Mouse (Mus musculus): ENCODE data around the gene Gm49369. TPM values are rescaled to one million over a fixed set of nuclear protein-coding genes. Genes with fewer than 3 reads are reported as not detected.
A peak's percentile ranks its signal among the peaks of the same experiment; 100 is the strongest.

The Gm49369 gene
- not detected in 2 replicates for polyA plus RNA-seq (2015; fragmentation: Nextera tagmentation; extraction: Ambion mirVana)

DNA sequence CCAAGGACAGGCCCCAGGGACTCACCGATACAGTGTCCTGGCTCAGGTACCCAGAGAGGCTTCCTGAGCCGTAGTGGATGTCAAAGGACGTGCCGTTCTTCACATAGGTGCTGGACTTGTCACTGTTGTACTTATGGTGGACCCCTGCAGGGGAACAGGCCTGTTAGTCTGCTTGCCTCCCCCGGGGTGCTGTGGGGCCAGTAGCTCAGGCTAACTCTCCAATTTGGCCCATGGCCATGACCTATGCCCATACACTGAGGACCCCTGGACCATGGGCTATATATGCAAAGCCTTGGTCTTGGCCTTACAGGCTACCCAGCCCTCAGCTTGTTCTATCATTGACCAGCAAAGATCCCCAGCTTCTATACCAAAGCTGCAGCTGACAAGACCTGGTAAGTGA lies at the start of gene Gm49369:
TSS of gene Gm49369 (minus strand) at position 101 of the 400 bp plus-strand sequence.
- H3K36me3 ChIP-seq, result peaks cover 82% of the 10 kb centered on the region
- H3K9me3 ChIP-seq, result no peaks in the 10 kb centered on the region
- H3K4me2 ChIP-seq (replicated peaks), result no peak within 1 kb of the TSS
- ATAC-seq (ENCODE audit: low FRiP score, low read depth), result no peak
- H3K4me1 ChIP-seq, result peaks cover 17% of the 10 kb centered on the region
- WGBS, result 95% methylated on average over 5 of the region's 5 CpGs
- no peak within 1 kb of the TSS for H3K4me3 ChIP-seq
- H3K9ac ChIP-seq, result no peak within 1 kb of the TSS
- no peak within 1 kb of the TSS for H3K27ac ChIP-seq
- no peaks in the 10 kb centered on the region for H3K27me3 ChIP-seq

GRCm38 (mm10) chr7:142431106-142431505 lies 48.6 kb upstream of the Gm49369 start:
- no peak overlapping the region for H3K9ac ChIP-seq
- WGBS, result 84% methylated on average over 14 of the region's 14 CpGs
- H3K4me1 ChIP-seq, result peaks cover 67% of the 10 kb centered on the region
- no peak for ATAC-seq (ENCODE audit: low FRiP score, low read depth)
- H3K27me3 ChIP-seq, result no peaks in the 10 kb centered on the region
- H3K4me2 ChIP-seq (replicated peaks), result 0 out of 2 replicates have a peak overlapping the region, but pooled peaks have one; percentile 34
- peak overlapping the region; percentile 90 for H3K27ac ChIP-seq
- no peaks in the 10 kb centered on the region for H3K36me3 ChIP-seq
- H3K9me3 ChIP-seq, result no peaks in the 10 kb centered on the region
- no peak overlapping the region for H3K4me3 ChIP-seq

GRCm38 (mm10) chr7:142430160-142430678 lies 47.8 kb upstream of the Gm49369 start:
- no peaks in the 10 kb centered on the region for H3K27me3 ChIP-seq
- no peaks in the 10 kb centered on the region for H3K36me3 ChIP-seq
- ATAC-seq (ENCODE audit: low FRiP score, low read depth), result peak; percentile 80
- peak overlapping the region; percentile 19; the same call in 1 of the 2 replicates for H3K9ac ChIP-seq
- no peaks in the 10 kb centered on the region for H3K9me3 ChIP-seq
- H3K4me2 ChIP-seq (replicated peaks), result peak overlapping the region; percentile 34
- H3K27ac ChIP-seq, result peak overlapping the region; percentile 90
- 41% methylated on average over 12 of the region's 12 CpGs for WGBS
- peaks cover 62% of the 10 kb centered on the region for H3K4me1 ChIP-seq
- no peak overlapping the region for H3K4me3 ChIP-seq

GRCm38 (mm10) chr7:142428213-142428612 lies 45.7 kb upstream of the Gm49369 start:
- H3K9me3 ChIP-seq, result no peaks in the 10 kb centered on the region; the same call in 1 of the 2 replicates
- no peaks in the 10 kb centered on the region for H3K36me3 ChIP-seq
- 5% methylated on average over 7 of the region's 7 CpGs for WGBS
- peak overlapping the region; percentile 90; the same call in 1 of the 2 replicates for H3K27ac ChIP-seq
- peak; percentile 9; the same call in 1 of the 2 replicates for ATAC-seq (ENCODE audit: low FRiP score, low read depth)
- no peak overlapping the region for H3K9ac ChIP-seq
- H3K4me2 ChIP-seq (replicated peaks), result no peak overlapping the region
- H3K4me1 ChIP-seq, result peaks cover 45% of the 10 kb centered on the region
- H3K27me3 ChIP-seq, result no peaks in the 10 kb centered on the region
- H3K4me3 ChIP-seq, result no peak overlapping the region

GRCm38 (mm10) chr7:142425641-142426213 lies 43.3 kb upstream of the Gm49369 start:
- Histone ChIP-seq H3K27ac (no peak overlapping the region), H3K4me2 (replicated peaks) (no peak overlapping the region), H3K36me3 (no peaks in the 10 kb centered on the region), H3K4me3 (no peak overlapping the region), H3K27me3 (no peaks in the 10 kb centered on the region), H3K9me3 (no peaks in the 10 kb centered on the region; the same call in 1 of the 2 replicates), H3K9ac (no peak overlapping the region), H3K4me1 (peaks cover 28% of the 10 kb centered on the region)
- WGBS, result 70% methylated on average over 11 of the region's 11 CpGs
- no peak for ATAC-seq (ENCODE audit: low FRiP score, low read depth)

GRCm38 (mm10) chr7:142421826-142422225 lies 39.4 kb upstream of the Gm49369 start:
- 78% methylated on average over 2 of the region's 2 CpGs for WGBS
- Histone ChIP-seq H3K9me3 (no peaks in the 10 kb centered on the region; the same call in 1 of the 2 replicates), H3K36me3 (no peaks in the 10 kb centered on the region), H3K9ac (no peak overlapping the region), H3K27ac (no peak overlapping the region), H3K4me1 (no peaks in the 10 kb centered on the region), H3K4me2 (replicated peaks) (no peak overlapping the region), H3K27me3 (no peaks in the 10 kb centered on the region), H3K4me3 (no peak overlapping the region)
- no peak for ATAC-seq (ENCODE audit: low FRiP score, low read depth)

GRCm38 (mm10) chr7:142419887-142420286 lies 37.4 kb upstream of the Gm49369 start:
- no peak overlapping the region for H3K4me3 ChIP-seq
- H3K27me3 ChIP-seq, result no peaks in the 10 kb centered on the region
- H3K27ac ChIP-seq, result no peak overlapping the region
- no peaks in the 10 kb centered on the region for H3K36me3 ChIP-seq
- H3K4me2 ChIP-seq (replicated peaks), result no peak overlapping the region
- ATAC-seq (ENCODE audit: low FRiP score, low read depth), result no peak
- 83% methylated on average over 5 of the region's 5 CpGs for WGBS
- no peak overlapping the region for H3K9ac ChIP-seq
- no peaks in the 10 kb centered on the region; the same call in 1 of the 2 replicates for H3K9me3 ChIP-seq
- H3K4me1 ChIP-seq, result no peaks in the 10 kb centered on the region

GRCm38 (mm10) chr7:142418679-142419078 lies 36.2 kb upstream of the Gm49369 start:
- Histone ChIP-seq H3K36me3 (no peaks in the 10 kb centered on the region), H3K27ac (no peak overlapping the region), H3K27me3 (no peaks in the 10 kb centered on the region), H3K4me2 (replicated peaks) (no peak overlapping the region), H3K4me3 (no peak overlapping the region), H3K9me3 (no peaks in the 10 kb centered on the region; the same call in 1 of the 2 replicates), H3K9ac (no peak overlapping the region), H3K4me1 (no peaks in the 10 kb centered on the region)
- 85% methylated on average over 8 of the region's 8 CpGs for WGBS
- ATAC-seq (ENCODE audit: low FRiP score, low read depth), result no peak

- no peak overlapping the region for H3K4me3 ChIP-seq
- H3K4me1 ChIP-seq, result no peaks in the 10 kb centered on the region
- H3K27me3 ChIP-seq, result no peaks in the 10 kb centered on the region
- H3K4me2 ChIP-seq (replicated peaks), result no peak overlapping the region
- no peak for ATAC-seq (ENCODE audit: low FRiP score, low read depth)
- WGBS, result 92% methylated on average over 2 of the region's 2 CpGs
- no peak overlapping the region for H3K27ac ChIP-seq
- H3K9me3 ChIP-seq, result no peaks in the 10 kb centered on the region
- no peak overlapping the region for H3K9ac ChIP-seq
- H3K36me3 ChIP-seq, result no peaks in the 10 kb centered on the region
These were observed 35.6 kb upstream of the Gm49369 start for GRCm38 (mm10) chr7:142418027-142418426.

DNA sequence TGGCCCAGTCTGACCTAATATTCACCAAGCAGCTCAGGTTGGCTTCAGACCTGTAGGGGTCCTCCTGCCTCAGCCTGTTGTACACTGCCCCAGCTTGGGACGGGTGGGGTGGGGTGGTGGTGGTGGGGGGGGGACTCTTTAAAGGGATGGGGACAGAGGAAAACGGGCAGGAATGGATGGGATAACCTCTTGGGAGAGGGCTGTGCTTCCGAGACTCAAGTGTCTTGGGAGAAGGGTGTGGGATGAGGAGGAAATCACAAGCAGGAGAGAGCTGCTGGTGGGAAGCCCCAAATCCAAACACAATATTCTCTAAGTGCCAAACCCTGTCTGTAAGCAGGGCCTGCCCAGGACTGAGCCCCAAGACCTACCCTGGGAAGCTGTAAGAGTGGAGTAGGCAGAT lies 33.8 kb upstream of the Gm49369 start:
- Histone ChIP-seq H3K27me3 (no peaks in the 10 kb centered on the region), H3K4me1 (no peaks in the 10 kb centered on the region), H3K27ac (no peak overlapping the region), H3K9me3 (no peaks in the 10 kb centered on the region), H3K9ac (no peak overlapping the region), H3K4me3 (no peak overlapping the region), H3K36me3 (no peaks in the 10 kb centered on the region), H3K4me2 (replicated peaks) (no peak overlapping the region)
- WGBS, result 67% methylated on average over 3 of the region's 3 CpGs
- no peak for ATAC-seq (ENCODE audit: low FRiP score, low read depth)

GRCm38 (mm10) chr7:142415314-142415713 lies 32.8 kb upstream of the Gm49369 start:
- Histone ChIP-seq H3K9me3 (no peaks in the 10 kb centered on the region), H3K36me3 (no peaks in the 10 kb centered on the region), H3K9ac (no peak overlapping the region), H3K4me3 (no peak overlapping the region), H3K4me1 (no peaks in the 10 kb centered on the region), H3K4me2 (replicated peaks) (no peak overlapping the region), H3K27ac (no peak overlapping the region), H3K27me3 (no peaks in the 10 kb centered on the region)
- no peak for ATAC-seq (ENCODE audit: low FRiP score, low read depth)
- WGBS, result 50% methylated on average over 4 of the region's 4 CpGs

DNA sequence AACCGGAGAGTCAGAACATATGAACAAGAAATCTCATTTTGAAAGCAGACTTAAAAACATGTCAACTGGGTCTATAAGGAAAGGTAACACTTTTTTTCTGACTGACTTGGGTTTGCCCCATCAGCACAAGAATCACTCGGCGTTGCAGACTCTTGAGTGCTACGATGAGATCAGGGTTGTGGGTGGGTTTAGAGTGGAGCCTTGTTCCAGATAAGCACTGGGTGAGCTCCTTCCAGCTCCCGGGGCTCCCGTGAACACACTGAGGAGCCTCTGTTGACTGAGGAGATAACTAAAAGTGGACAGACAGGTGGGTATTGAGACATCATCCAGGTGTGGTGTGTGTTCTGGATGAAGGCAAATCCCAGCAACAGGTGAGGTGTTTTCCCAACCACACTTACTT lies 30.8 kb upstream of the Gm49369 start:
- no peaks in the 10 kb centered on the region for H3K4me1 ChIP-seq
- no peaks in the 10 kb centered on the region for H3K27me3 ChIP-seq
- ATAC-seq (ENCODE audit: low FRiP score, low read depth), result no peak
- H3K4me3 ChIP-seq, result no peak overlapping the region
- H3K36me3 ChIP-seq, result no peaks in the 10 kb centered on the region
- H3K9ac ChIP-seq, result no peak overlapping the region
- 94% methylated on average over 6 of the region's 6 CpGs for WGBS
- H3K4me2 ChIP-seq (replicated peaks), result no peak overlapping the region
- no peaks in the 10 kb centered on the region for H3K9me3 ChIP-seq
- no peak overlapping the region for H3K27ac ChIP-seq

DNA sequence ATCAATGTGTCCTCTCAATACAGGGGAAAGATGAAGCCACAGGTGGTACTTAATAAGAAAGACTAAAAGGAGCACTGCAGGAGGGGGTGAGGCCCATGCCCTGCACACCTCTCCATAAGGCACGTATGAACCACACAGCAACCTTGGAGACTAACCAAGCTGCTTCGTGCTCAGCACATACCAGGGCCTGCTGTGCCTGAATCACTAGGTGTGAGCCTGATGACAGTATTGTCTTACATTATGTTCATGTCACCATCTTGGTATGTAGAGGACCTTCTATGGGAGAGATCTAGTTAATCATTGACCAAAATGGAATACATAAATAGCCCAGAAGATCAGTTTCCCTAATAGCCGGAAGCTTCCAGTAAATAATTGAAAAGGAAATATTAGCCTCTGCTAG lies 27.1 kb upstream of the Gm49369 start:
- H3K27me3 ChIP-seq, result no peaks in the 10 kb centered on the region
- no peak overlapping the region for H3K9ac ChIP-seq
- H3K27ac ChIP-seq, result no peak overlapping the region
- ATAC-seq (ENCODE audit: low FRiP score, low read depth), result no peak
- no peaks in the 10 kb centered on the region for H3K9me3 ChIP-seq
- 83% methylated on average over 3 of the region's 3 CpGs for WGBS
- H3K4me1 ChIP-seq, result no peaks in the 10 kb centered on the region
- no peaks in the 10 kb centered on the region for H3K36me3 ChIP-seq
- no peak overlapping the region for H3K4me3 ChIP-seq
- H3K4me2 ChIP-seq (replicated peaks), result no peak overlapping the region

All from limb, embryonic 13.5 days (tissue).